Mouse (Mus musculus) brown adipose tissue, adult 24 weeks (tissue): Measurements from ENCODE around the gene Ctrc. TPM values are rescaled to one million over a fixed set of nuclear protein-coding genes. Genes with fewer than 3 reads are reported as not detected.

Experiments
- H3K27ac ChIP-seq: fragments of 200-500 bp; replicated peaks from 2 replicates; pipeline ENCODE4 v1.5.1; 2012; ENCODE audit warnings: low read depth, mild to moderate bottlenecking, low read length
- H3K4me1 ChIP-seq: fragments of 200-500 bp; 2 replicates; pipeline ENCODE4 v1.6.1; 2012; ENCODE audit warnings: low read length, mixed read lengths; ENCODE audit not compliant: control insufficient read depth, insufficient read depth, insufficient read length
- H3K4me3 ChIP-seq: fragments of 200-500 bp; 2 replicates; pipeline ENCODE4 v1.5.1; 2012; ENCODE audit warnings: low read depth, mild to moderate bottlenecking, low read length, moderate library complexity; ENCODE audit not compliant: insufficient read depth
- polyA plus RNA-seq: library from polyadenylated mRNA; stranded (reverse); fragments of >200 nt; gene quantifications from 2 replicates; pipeline ENCODE4 v1.2.4, GENCODE M21; 2012; ENCODE audit not compliant: missing spikeins, insufficient read depth, insufficient read length

The Ctrc gene
- polyA plus RNA-seq, 1 experiment: not detected

- H3K27ac ChIP-seq: no peak overlapping the region
- H3K4me3 ChIP-seq: no peak overlapping the region
- peaks cover 3% of the 10 kb centered on the region; the same call in 1 of the 2 replicates for H3K4me1 ChIP-seq
Measured at GRCm38 (mm10) chr4:141860246-141860841, 14.2 kb upstream of the Ctrc start.

DNA sequence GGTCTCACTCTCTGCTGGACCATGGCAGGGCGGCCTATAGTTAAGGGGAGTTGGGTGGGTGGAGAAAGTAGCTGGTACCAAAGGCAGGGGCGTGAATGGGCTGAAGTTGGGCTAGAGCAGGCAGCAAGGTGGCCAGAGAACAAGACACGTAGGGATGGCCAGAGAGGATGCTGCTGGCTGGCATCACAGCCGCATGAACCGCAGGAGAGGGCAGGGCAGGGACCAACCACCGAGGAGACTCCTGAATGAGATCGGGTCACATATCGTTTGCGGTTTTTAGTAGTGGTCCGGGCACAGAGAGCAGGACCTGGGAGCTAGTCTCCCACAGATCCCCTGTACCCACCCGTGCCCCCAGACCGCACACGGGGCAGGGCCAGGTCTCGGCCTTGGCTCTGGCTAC lies 13.2 kb upstream of the Ctrc start:
- Histone ChIP-seq H3K27ac (no peak overlapping the region), H3K4me3 (no peak overlapping the region), H3K4me1 (no peaks in the 10 kb centered on the region)

DNA sequence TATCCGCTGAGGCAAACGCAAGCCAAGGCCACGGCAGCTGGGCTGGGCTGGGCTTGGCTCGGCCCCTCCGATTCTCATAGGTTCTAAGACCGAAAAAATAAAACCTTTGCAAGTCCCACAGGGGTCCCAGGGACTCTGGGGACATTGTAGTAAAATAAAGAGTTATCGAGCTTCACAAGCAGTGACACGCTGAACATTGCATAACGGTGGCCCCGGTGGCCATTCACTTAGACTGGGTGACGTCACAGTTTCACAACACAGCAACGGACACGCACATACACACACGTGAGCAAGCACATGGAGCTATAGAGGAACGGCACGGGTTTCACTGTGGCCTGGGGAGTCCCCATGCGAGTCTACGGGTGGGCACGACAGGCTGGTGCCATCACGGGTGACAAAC lies 12.3 kb upstream of the Ctrc start:
- Histone ChIP-seq H3K4me3 (no peak overlapping the region), H3K27ac (0 out of 2 replicates have a peak overlapping the region, but pooled peaks have one; percentile 3), H3K4me1 (no peaks in the 10 kb centered on the region)

- H3K4me3 ChIP-seq: no peak overlapping the region
- H3K27ac ChIP-seq: no peak overlapping the region
- no peaks in the 10 kb centered on the region for H3K4me1 ChIP-seq
Measured at GRCm38 (mm10) chr4:141857422-141857930, 11.3 kb upstream of the Ctrc start.

DNA sequence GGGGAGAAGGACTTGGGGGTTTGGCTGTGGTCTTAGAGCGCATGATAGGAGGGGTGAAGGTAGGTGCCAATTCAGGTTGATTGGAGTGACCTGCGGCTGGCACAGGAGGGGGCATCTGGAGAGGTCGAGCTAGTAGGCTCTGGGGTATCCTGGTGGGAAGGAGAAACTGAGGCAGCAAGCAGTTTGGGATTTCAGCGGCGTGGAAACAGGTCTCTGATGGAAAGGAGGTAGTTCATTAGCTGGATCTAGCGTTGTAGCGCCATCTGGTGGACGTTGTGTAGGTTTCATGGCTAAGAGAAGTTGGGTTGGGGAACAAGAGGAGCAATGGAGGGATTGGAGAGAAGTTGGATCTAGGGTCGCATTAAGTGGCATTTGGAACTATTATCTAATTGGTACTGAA lies 7.3 kb upstream of the Ctrc start:
- Histone ChIP-seq H3K4me1 (no peaks in the 10 kb centered on the region), H3K27ac (no peak overlapping the region), H3K4me3 (no peak overlapping the region)

DNA sequence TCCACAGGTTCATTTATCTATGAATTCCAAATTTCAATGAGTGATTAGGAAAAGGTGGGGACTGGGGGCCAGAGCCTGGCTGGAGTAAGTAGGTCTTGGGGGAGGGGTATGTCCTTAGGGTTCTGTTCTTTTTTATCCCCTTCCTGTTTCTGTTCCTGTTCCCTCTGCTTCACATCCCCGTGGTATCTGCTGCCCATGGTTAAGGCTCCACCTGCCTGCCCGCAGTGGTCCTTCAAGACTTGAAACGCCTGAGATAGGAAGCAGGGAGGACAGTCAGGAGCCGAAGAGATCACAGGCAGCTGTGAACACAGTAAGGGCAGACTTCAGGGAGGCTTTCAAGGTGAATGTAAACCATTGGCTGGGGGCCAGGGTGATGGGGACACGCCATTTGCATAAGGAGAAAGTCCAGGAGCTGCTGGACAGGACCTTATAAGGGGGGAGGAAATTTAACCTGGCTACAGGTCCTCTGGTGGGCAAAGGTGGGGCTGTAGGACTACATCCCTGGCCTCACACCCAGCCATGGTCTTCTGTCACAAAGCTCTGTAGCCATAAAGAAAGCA lies 11.5 kb downstream of the Ctrc start:
- Histone ChIP-seq H3K4me1 (no peaks in the 10 kb centered on the region), H3K4me3 (no peak overlapping the region), H3K27ac (no peak overlapping the region)

- Histone ChIP-seq H3K4me3 (no peak overlapping the region), H3K4me1 (no peaks in the 10 kb centered on the region), H3K27ac (no peak overlapping the region)
Measured at GRCm38 (mm10) chr4:141833911-141834310, 12.2 kb downstream of the Ctrc start.

GRCm38 (mm10) chr4:141831361-141831760 lies 14.8 kb downstream of the Ctrc start:
- H3K4me1 ChIP-seq: no peaks in the 10 kb centered on the region

GRCm38 (mm10) chr4:141830381-141830780 lies 15.8 kb downstream of the Ctrc start:
- no peaks in the 10 kb centered on the region for H3K4me1 ChIP-seq
- no peak overlapping the region for H3K27ac ChIP-seq

More at GRCm38 (mm10) chr4:141831361-141831760, 14.8 kb downstream of the Ctrc start:
- no peak overlapping the region for H3K4me3 ChIP-seq
- H3K27ac ChIP-seq: no peak overlapping the region

GRCm38 (mm10) chr4:141828177-141828576 lies 18.0 kb downstream of the Ctrc start:
- H3K27ac ChIP-seq: no peak overlapping the region
- no peak overlapping the region for H3K4me3 ChIP-seq
- H3K4me1 ChIP-seq: no peaks in the 10 kb centered on the region

More at GRCm38 (mm10) chr4:141830381-141830780, 15.8 kb downstream of the Ctrc start:
- H3K4me3 ChIP-seq: no peak overlapping the region

GRCm38 (mm10) chr4:141827401-141827800 lies 18.8 kb downstream of the Ctrc start:
- no peaks in the 10 kb centered on the region for H3K4me1 ChIP-seq

GRCm38 (mm10) chr4:141826060-141826459 lies 20.1 kb downstream of the Ctrc start, which contains the start of gene Cela2a:
Cela2a (minus strand) TSS chr4:141826160.
- Histone ChIP-seq H3K4me1 (no peaks in the 10 kb centered on the region), H3K4me3 (no peak within 1 kb of the TSS), H3K27ac (no peak within 1 kb of the TSS)

More at GRCm38 (mm10) chr4:141827401-141827800, 18.8 kb downstream of the Ctrc start:
- no peak overlapping the region for H3K27ac ChIP-seq
- H3K4me3 ChIP-seq: no peak overlapping the region

- no peak overlapping the region for H3K27ac ChIP-seq
- H3K4me1 ChIP-seq: no peaks in the 10 kb centered on the region
- no peak overlapping the region for H3K4me3 ChIP-seq
Measured at GRCm38 (mm10) chr4:141822979-141823378, 23.2 kb downstream of the Ctrc start.

DNA sequence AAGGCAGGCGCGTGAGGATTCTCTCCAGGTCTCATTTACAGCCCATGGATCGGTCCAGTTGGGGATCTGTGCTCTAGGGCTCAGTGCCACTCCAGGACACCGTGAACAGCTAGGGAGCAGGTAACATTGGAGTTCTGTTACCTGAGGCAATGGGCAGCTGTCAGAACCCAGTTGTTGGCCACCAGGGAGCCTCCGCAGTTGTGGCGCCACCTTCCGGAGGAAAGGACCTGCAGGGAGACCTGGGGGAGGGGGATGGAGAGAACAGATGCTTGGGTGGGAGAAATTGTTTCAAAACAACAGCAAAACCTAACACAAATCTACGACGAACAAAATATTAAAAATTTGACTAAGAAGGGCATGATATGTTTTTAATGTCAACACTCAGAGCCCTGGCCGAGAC lies 24.1 kb downstream of the Ctrc start:
- no peak overlapping the region for H3K27ac ChIP-seq
- no peak overlapping the region for H3K4me3 ChIP-seq
- no peaks in the 10 kb centered on the region for H3K4me1 ChIP-seq

DNA sequence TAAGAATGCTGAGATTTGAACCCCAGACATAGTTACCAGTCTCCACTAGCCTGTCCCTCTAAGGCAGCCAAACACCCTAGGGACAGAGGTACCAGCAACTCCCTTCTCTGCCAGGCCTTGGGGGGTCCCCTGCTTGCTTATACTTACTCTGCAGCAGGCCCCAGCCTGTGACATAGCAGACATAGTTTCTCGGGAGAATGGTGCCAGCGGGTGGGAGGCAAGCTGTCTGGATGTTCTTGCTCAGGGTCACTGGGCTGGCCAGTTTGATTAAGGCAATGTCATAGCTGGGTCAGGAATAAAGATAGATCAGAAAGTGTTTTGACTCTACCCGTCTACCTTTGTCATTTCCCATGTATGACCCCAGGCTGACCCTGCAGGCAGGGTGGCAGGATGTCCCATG lies 25.0 kb downstream of the Ctrc start:
- no peak overlapping the region for H3K27ac ChIP-seq
- no peaks in the 10 kb centered on the region for H3K4me1 ChIP-seq
- no peak overlapping the region for H3K4me3 ChIP-seq

- Histone ChIP-seq H3K4me1 (no peaks in the 10 kb centered on the region), H3K4me3 (no peak overlapping the region), H3K27ac (no peak overlapping the region)
Measured at GRCm38 (mm10) chr4:141819316-141819715, 26.8 kb downstream of the Ctrc start.
